Mouse (Mus musculus): ENCODE data around the gene Twist2. TPM values are rescaled to one million over a fixed set of nuclear protein-coding genes. Genes with fewer than 3 reads are reported as not detected.

The Twist2 gene
- polyA plus RNA-seq, 1 experiment from 2014 or later = 7.8 TPM

- Histone ChIP-seq H3K4me1 (ENCODE audit: control insufficient read depth, insufficient read depth, low read length) (no peaks in the 10 kb centered on the region), H3K4me3 (ENCODE audit: low read depth, low read length) (no peak overlapping the region), H3K27me3 (ENCODE audit: control insufficient read depth, insufficient read depth, low read length) (no peaks in the 10 kb centered on the region), H3K9me3 (ENCODE audit: control insufficient read depth, low read length) (no peaks in the 10 kb centered on the region), H3K9ac (ENCODE audit: low read length) (no peak overlapping the region), H3K4me2 (no peak overlapping the region), H3K27ac (ENCODE audit: low read depth, low read length) (no peak overlapping the region), H3K36me3 (ENCODE audit: control insufficient read depth, insufficient read depth, low read length) (no peaks in the 10 kb centered on the region)
- DNase-seq (ENCODE audit: low spot score, missing footprints) = no peak
- 77% methylated on average over 7 of the region's 7 CpGs for WGBS
- 0 out of 2 replicates have a peak, but pooled peaks have one; percentile 7 for ATAC-seq (ENCODE audit: low FRiP score)
Observed at GRCm38 (mm10) chr1:91875042-91875720, 73.9 kb downstream of the Twist2 start.

GRCm38 (mm10) chr1:91878696-91879095 lies 77.4 kb downstream of the Twist2 start:
- no peaks in the 10 kb centered on the region for H3K4me1 ChIP-seq (ENCODE audit: control insufficient read depth, insufficient read depth, low read length)
- WGBS = 48% methylated on average over 5 of the region's 5 CpGs
- no peak for DNase-seq (ENCODE audit: low spot score, missing footprints)
- H3K9ac ChIP-seq (ENCODE audit: low read length) = no peak overlapping the region
- no peaks in the 10 kb centered on the region for H3K27me3 ChIP-seq (ENCODE audit: control insufficient read depth, insufficient read depth, low read length)
- H3K4me3 ChIP-seq (ENCODE audit: low read depth, low read length) = no peak overlapping the region
- no peaks in the 10 kb centered on the region for H3K36me3 ChIP-seq (ENCODE audit: control insufficient read depth, insufficient read depth, low read length)
- H3K4me2 ChIP-seq = no peak overlapping the region
- H3K27ac ChIP-seq (ENCODE audit: low read depth, low read length) = no peak overlapping the region
- ATAC-seq (ENCODE audit: low FRiP score) = no peak
- H3K9me3 ChIP-seq (ENCODE audit: control insufficient read depth, low read length) = no peaks in the 10 kb centered on the region

- no peaks in the 10 kb centered on the region for H3K36me3 ChIP-seq (ENCODE audit: control insufficient read depth, insufficient read depth, low read length)
- 87% methylated on average over 12 of the region's 12 CpGs for WGBS
- H3K9me3 ChIP-seq (ENCODE audit: control insufficient read depth, low read length) = no peaks in the 10 kb centered on the region
- no peak overlapping the region for H3K4me3 ChIP-seq (ENCODE audit: low read depth, low read length)
- H3K9ac ChIP-seq (ENCODE audit: low read length) = no peak overlapping the region
- no peak overlapping the region for H3K27ac ChIP-seq (ENCODE audit: low read depth, low read length)
- H3K4me2 ChIP-seq = no peak overlapping the region
- DNase-seq (ENCODE audit: low spot score, missing footprints) (no peak), ATAC-seq (ENCODE audit: low FRiP score) (no peak)
- H3K27me3 ChIP-seq (ENCODE audit: control insufficient read depth, insufficient read depth, low read length) = no peaks in the 10 kb centered on the region
- no peaks in the 10 kb centered on the region for H3K4me1 ChIP-seq (ENCODE audit: control insufficient read depth, insufficient read depth, low read length)
Observed at GRCm38 (mm10) chr1:91880156-91880555, 78.9 kb downstream of the Twist2 start.

- 82% methylated on average over 8 of the region's 8 CpGs for WGBS
- no peak for ATAC-seq (ENCODE audit: low FRiP score)
- Histone ChIP-seq H3K4me3 (ENCODE audit: low read depth, low read length) (no peak overlapping the region), H3K36me3 (ENCODE audit: control insufficient read depth, insufficient read depth, low read length) (no peaks in the 10 kb centered on the region), H3K9ac (ENCODE audit: low read length) (no peak overlapping the region), H3K4me1 (ENCODE audit: control insufficient read depth, insufficient read depth, low read length) (no peaks in the 10 kb centered on the region), H3K27ac (ENCODE audit: low read depth, low read length) (no peak overlapping the region), H3K27me3 (ENCODE audit: control insufficient read depth, insufficient read depth, low read length) (no peaks in the 10 kb centered on the region), H3K9me3 (ENCODE audit: control insufficient read depth, low read length) (no peaks in the 10 kb centered on the region), H3K4me2 (no peak overlapping the region)
- no peak for DNase-seq (ENCODE audit: low spot score, missing footprints)
Observed at GRCm38 (mm10) chr1:91880899-91881298, 79.6 kb downstream of the Twist2 start.

- no peaks in the 10 kb centered on the region for H3K27me3 ChIP-seq (ENCODE audit: control insufficient read depth, insufficient read depth, low read length)
- H3K4me3 ChIP-seq (ENCODE audit: low read depth, low read length) = no peak overlapping the region
- H3K4me2 ChIP-seq = no peak overlapping the region
- DNase-seq (ENCODE audit: low spot score, missing footprints) (no peak), ATAC-seq (ENCODE audit: low FRiP score) (no peak)
- no peaks in the 10 kb centered on the region for H3K36me3 ChIP-seq (ENCODE audit: control insufficient read depth, insufficient read depth, low read length)
- no peaks in the 10 kb centered on the region for H3K9me3 ChIP-seq (ENCODE audit: control insufficient read depth, low read length)
- H3K27ac ChIP-seq (ENCODE audit: low read depth, low read length) = no peak overlapping the region
- 83% methylated on average over 5 of the region's 5 CpGs for WGBS
- no peaks in the 10 kb centered on the region for H3K4me1 ChIP-seq (ENCODE audit: control insufficient read depth, insufficient read depth, low read length)
- H3K9ac ChIP-seq (ENCODE audit: low read length) = no peak overlapping the region
Observed at GRCm38 (mm10) chr1:91883115-91883514, 81.9 kb downstream of the Twist2 start.

GRCm38 (mm10) chr1:91893598-91893997 lies 92.3 kb downstream of the Twist2 start:
- no peak for ATAC-seq (ENCODE audit: low FRiP score)
- Histone ChIP-seq H3K9ac (ENCODE audit: low read length) (no peak overlapping the region), H3K4me2 (no peak overlapping the region), H3K27ac (ENCODE audit: low read depth, low read length) (no peak overlapping the region), H3K9me3 (ENCODE audit: control insufficient read depth, low read length) (no peaks in the 10 kb centered on the region), H3K4me3 (ENCODE audit: low read depth, low read length) (no peak overlapping the region), H3K4me1 (ENCODE audit: control insufficient read depth, insufficient read depth, low read length) (no peaks in the 10 kb centered on the region), H3K27me3 (ENCODE audit: control insufficient read depth, insufficient read depth, low read length) (no peaks in the 10 kb centered on the region), H3K36me3 (ENCODE audit: control insufficient read depth, insufficient read depth, low read length) (no peaks in the 10 kb centered on the region)
- 95% methylated on average over 11 of the region's 11 CpGs for WGBS
- DNase-seq (ENCODE audit: low spot score, missing footprints) = no peak

GRCm38 (mm10) chr1:91894286-91894685 lies 93.0 kb downstream of the Twist2 start:
- DNase-seq (ENCODE audit: low spot score, missing footprints) (no peak), ATAC-seq (ENCODE audit: low FRiP score) (no peak)
- no peaks in the 10 kb centered on the region for H3K9me3 ChIP-seq (ENCODE audit: control insufficient read depth, low read length)

GRCm38 (mm10) chr1:91897078-91897477 lies 95.8 kb downstream of the Twist2 start:
- H3K27me3 ChIP-seq (ENCODE audit: control insufficient read depth, insufficient read depth, low read length) = no peaks in the 10 kb centered on the region
- H3K9me3 ChIP-seq (ENCODE audit: control insufficient read depth, low read length) = no peaks in the 10 kb centered on the region
- no peak overlapping the region for H3K4me3 ChIP-seq (ENCODE audit: low read depth, low read length)
- DNase-seq (ENCODE audit: low spot score, missing footprints) (no peak), ATAC-seq (ENCODE audit: low FRiP score) (no peak)
- H3K9ac ChIP-seq (ENCODE audit: low read length) = no peak overlapping the region
- H3K36me3 ChIP-seq (ENCODE audit: control insufficient read depth, insufficient read depth, low read length) = no peaks in the 10 kb centered on the region
- H3K4me1 ChIP-seq (ENCODE audit: control insufficient read depth, insufficient read depth, low read length) = no peaks in the 10 kb centered on the region
- H3K27ac ChIP-seq (ENCODE audit: low read depth, low read length) = no peak overlapping the region
- H3K4me2 ChIP-seq = no peak overlapping the region
- 86% methylated on average over 2 of the region's 2 CpGs for WGBS

More at GRCm38 (mm10) chr1:91894286-91894685, 93.0 kb downstream of the Twist2 start:
- Histone ChIP-seq H3K4me2 (no peak overlapping the region), H3K27ac (ENCODE audit: low read depth, low read length) (no peak overlapping the region), H3K4me1 (ENCODE audit: control insufficient read depth, insufficient read depth, low read length) (no peaks in the 10 kb centered on the region), H3K4me3 (ENCODE audit: low read depth, low read length) (no peak overlapping the region), H3K9ac (ENCODE audit: low read length) (no peak overlapping the region), H3K27me3 (ENCODE audit: control insufficient read depth, insufficient read depth, low read length) (no peaks in the 10 kb centered on the region), H3K36me3 (ENCODE audit: control insufficient read depth, insufficient read depth, low read length) (no peaks in the 10 kb centered on the region)
- 87% methylated on average over 5 of the region's 5 CpGs for WGBS

Measured in midbrain, embryonic 11.5 days (tissue).